Mouse (Mus musculus): ENCODE results near the gene Maml2.

Maml2 gene

DNA sequence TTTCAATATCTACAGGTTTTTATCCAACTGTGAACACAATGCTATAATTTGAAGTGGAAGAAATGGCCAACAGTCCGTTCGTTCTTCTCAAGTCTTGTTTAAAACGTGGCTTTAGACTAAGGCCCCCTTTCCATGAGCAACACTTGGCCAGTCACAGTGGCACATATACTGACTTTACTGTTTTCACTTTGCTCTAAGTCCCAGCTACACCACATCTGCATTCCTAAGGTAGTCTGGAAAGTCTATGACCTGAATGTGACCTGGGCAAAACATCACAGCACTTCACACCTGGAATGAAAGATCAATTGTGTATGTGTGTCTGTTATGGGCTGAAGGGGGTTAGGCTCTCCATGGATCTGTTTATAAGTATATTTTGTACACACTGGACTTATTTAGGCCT, 151.0 kb downstream of the Maml2 start:
- DNase-seq: no peak

DNA sequence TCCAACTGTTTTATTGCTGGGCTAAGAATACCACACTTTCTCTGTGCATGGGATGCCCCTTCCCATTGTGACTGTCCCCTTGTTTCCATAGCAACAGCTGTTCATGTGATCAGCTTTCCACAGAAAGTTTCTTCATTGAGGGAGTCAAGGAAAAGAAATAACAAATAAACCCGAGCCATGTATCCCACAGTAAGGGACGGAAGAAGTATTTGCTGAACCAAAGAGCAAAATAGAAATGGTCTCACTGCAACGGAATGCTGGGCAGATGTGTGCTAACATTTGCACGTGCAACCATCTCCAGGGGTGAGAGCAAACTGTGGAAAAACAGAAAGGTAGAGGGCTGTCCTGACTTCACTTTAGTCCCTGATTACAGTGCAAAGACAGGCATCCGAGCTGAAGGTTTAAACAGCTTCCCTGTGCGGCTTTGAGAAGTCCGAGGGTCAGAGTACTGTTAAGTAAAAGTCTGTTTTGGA, 156.9 kb downstream of the Maml2 start:
- no peak for DNase-seq

DNA sequence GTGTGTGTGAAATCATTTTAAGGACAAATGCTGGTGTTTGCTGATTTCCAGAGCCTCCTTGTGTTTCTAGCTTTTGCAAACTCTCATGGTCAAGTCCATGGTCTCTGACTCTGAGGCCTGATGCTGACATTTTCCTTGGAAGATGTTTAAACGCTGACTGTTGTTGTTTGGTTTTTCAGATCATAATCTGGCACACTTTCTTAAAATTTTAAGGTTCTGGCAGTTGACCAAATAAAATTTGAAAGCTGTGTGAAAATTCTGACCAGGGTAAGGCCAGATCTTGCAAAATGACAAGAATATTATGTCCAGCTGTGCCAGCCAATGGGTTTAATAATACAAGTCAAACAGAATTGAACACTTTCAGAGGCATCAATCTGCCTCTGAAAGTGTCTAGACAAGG, 157.5 kb downstream of the Maml2 start:
- DNase-seq: no peak

DNA sequence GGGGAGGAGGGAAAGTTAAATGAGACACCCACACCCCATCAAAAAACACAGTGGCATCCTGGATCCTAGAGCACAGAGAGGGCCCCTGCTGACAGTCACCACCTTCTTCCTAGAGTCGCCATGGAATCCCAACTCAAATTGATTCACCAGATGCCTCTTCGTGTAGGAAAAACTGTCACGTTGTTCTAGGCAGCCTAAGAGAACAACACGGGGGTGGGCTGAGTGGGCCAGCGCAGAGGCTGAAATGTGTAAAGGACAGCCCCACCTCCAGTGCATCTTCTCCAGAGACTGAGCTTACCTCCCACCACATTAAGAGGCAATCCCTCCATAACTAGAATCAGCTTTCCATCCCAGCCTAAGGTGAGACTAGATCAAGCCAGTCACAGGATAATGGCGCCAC, 160.0 kb downstream of the Maml2 start:
- no peak for DNase-seq

DNA sequence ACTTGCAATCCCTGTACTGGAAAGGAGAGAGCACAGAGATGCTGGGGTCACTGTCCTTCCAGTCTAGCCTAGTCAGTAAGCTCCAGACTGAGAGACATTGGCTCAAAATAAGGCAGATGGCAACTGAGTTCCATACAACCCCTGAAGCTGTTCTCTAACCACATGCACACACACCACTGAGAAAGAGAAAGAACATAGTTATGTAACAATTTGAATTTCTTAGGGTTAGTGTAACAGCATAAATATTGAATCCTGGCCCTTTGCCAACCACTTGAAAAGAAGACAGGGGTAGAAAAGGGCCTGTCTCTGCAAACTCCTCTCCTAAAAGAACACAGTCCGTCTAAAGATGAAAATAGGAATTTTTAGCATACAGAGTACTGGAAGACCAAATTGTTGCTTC, 161.6 kb downstream of the Maml2 start:
- DNase-seq: no peak

DNA sequence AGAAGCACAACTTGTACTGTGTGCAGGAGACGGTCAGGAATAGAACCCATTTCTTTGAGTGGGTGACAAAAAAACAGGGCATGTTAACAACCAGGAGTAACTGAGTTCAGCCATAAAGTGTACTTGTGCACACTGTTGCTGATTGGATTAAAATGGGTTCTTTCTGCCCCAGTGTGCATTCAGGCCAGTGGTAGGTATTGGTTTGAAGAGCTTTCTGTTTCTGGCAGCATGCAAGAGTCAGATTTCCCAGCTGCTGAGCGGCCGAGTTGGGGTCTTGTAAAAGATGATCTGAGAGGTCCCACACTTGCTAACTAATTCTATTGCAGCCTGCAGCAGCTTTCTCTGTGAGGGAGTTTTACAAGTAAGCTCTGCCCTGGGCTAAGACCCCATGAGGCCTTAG, 162.3 kb downstream of the Maml2 start:
- DNase-seq: no peak

DNA sequence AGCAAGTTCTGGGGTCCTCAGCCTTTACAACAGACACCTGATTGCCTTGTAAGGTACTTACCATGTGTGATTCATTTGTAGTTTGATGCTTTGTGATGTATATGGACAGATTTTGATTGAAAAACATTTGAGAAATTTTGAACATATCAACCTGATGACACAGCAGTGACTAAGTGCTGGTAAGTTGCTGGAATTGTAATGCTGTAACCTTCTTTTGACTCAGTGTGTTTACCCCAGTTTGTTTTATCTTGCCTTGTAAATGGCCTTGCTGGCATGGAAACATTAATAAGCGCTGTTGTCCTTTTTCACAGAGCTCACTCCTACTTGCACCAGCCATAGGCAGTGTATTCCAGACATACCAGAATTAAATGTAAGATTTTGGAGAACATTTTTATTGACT, 163.2 kb downstream of the Maml2 start:
- DNase-seq: no peak

DNA sequence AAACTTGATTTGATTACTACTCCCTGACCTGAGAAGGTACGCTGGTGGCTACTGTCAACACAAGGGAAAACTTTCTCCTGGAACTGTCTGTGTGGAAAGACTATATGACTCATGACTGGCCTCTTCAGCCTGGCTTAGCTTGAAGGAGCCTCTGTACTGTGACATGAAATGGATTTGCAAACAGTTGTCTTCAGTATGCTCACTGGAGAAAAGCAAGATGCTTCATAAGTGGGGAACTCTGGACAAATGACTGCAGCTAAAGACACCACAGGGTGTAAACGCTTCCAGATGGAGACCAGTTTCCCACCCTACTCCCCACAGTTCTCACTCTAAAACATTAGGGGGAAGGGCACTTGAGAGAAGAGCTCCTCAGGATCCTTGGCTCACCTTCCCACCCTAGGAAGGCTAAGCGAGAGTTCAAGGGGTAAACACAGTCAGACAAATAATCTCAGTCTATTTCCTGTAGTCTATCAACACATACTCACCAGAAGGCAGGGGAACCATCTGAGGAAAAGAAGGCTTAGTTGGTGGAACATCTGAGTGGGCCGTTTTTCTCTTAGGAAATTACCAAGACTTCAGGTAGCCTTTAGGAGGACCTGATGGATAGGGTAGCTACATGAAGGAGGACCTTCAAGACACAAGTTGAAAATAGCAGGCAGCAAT, 167.7 kb downstream of the Maml2 start:
- DNase-seq: no peak

DNA sequence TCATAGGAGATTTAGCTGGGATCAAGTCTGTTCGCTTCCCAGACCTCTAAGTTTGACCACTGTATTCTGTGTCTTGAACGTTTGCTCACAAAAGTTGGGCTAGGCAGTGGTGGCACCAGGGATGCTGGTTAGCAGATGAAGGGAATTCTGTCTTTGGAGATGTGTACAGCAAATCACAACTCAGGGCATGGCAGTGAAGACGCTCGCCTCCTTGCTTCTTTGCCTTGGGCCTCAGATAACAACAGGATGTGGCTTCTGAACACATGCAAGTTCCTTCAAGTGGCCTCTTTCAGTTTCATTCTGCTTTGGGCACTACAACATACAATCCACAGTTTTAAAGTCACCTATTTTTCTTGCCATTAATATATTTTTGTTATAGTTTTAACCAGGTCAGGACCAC, 168.6 kb downstream of the Maml2 start:
- DNase-seq: no peak

DNA sequence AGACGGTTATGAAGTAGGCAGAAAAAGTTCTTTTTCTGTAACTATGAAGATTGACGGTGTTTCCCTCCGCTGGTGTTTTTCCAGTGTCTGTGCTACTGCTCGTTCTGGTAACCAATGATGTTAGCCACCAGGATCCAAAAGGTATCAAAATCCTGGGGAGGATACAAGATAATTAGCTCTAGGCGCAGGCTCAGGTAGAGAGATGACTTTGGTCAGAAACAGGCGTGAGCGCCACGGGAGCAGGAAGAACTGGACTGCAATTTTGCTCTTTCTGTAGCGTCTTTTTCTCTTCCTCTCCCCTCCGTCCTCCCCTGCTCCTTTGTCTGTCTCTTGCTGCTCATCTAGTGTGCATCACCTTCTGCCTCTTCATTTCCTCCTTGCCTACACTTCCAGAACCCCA, 169.1 kb downstream of the Maml2 start:
- DNase-seq: no peak

DNA sequence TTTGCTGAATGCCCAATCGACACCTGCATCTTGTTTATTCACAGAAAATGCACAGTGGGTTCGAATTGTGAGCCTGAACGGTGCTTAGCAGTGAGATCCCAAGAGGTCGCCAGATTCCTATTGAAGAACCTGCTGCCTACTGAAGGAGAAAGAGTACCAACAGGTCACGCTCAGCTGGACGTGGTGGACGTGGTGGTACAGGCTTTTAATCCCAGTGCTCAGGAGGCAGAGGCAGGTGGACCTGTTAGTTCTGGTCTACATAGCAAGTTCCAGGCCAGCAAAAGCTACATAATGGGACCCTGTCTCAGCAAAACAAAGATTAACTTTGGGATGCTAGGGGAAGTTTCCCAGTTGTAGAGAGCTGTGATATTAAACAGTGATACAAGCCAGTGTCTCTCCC, 170.0 kb downstream of the Maml2 start:
- no peak for DNase-seq

DNA sequence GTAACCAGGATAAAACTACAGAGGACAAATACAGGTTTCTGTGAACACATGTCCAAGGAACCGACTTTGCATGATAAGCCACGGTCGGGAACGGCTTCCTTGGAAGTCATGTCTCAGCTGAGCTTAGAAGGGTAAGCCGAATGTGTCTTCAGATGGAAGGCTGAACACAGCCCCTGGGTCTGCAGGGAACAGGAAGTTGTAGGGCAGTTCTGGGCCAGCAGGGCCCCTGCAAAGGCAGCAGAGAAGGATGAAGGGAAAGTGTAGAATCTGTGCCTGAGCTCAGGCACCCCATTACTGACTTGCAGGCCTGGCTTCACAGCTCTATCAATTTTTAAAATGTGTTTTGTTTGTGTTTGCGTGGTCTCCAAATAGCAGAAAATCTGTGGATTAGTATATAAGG, 171.0 kb downstream of the Maml2 start:
- DNase-seq: no peak

DNA sequence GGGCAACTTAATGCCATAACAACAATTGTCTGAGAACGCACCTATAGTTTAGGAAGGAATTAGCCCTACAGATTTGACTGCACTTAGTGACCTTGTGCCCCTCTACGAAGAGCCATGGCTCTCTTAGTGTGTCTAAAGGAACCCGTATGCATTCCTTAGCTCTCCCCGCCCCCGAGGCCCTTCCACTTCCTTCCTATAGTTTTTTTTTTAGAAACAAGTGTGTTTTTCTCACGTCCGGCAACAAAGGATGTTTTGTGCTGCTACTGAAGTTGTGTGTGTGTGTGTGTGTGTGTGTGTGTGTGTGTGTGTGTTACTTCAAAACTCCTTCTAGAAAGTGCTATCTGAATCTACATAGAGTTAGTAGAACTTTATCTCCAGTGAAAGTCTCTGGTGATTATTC, 172.3 kb downstream of the Maml2 start:
- no peak for DNase-seq

DNA sequence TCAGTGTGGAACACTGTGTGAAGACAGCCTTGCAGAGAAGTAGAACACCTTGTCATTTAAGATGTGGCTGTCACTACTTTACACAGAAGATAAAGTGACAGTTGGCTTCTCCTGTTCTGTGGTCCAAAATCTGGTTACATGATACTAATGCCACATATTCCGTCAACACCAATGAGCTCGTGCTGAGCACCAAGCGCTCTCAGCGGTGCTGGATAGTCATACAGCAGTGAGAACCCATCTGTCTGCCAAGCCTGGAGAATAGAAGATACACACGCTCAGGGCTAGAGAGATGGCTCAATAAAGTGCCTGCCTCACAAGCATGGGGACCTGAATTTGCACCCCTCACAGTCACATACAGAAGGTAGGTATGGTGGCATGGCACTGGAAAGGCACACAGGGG, 177.2 kb downstream of the Maml2 start:
- DNase-seq: peak; percentile 60

DNA sequence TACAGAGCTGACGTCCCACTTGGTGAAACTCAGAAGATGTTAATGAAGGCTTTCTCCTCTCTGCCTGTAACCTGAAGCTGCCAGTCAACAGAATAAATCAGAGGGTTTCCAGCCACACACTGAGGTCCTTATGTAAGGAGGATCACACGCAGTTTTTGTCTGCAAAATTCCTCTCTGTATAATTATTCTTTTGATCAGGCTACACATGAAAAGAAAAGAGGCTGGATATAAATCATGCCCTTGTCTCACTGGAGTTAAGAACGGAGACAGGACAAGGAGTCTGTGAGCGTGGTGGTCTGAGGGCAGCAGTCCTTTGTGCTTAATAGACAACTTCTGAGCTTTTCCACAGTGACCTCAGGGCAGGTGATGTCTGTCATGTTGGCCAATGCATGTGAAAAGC, 181.5 kb downstream of the Maml2 start:
- no peak for DNase-seq

DNA sequence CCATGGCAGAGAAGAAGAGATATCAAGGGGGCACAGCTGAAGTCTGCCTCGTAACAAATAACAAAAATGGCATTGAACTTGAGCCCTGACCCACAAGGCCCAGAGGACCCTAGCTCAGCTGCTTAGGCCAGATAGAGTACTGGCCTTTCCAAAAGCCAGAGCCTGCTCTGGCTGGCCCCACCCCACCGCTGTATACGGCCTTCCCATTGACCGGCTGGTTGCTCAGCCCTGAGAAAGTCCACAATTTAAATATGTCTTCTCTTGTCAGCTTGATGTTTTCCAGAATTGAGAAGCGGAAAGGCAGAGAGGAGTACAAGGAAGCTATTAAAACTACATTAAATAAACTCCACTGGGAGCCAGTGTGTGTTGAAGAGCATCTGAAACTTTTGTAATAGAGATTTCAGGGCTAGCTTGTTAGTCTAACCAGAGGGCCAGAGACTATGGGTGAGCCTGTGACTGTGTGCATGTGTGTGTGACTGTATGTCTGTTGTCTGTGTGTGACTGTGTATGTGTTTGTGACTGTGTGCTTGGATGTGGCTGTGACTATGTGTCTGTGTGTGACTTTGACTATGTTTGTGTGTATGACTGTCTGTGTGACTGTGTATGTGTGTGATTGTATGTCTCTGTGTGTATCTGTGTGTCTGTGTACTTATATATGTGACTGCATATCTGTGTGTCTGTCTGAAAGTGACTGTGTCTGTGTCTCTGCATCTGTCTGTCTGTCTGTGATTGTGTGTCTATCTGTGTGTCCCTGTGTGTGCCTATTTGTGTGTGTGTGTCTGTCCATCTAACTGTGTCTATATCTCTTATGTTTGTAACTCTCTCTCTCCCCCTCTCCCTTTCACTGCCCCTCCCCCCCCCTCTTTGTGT, 185.7 kb downstream of the Maml2 start:
- DNase-seq: no peak

DNA sequence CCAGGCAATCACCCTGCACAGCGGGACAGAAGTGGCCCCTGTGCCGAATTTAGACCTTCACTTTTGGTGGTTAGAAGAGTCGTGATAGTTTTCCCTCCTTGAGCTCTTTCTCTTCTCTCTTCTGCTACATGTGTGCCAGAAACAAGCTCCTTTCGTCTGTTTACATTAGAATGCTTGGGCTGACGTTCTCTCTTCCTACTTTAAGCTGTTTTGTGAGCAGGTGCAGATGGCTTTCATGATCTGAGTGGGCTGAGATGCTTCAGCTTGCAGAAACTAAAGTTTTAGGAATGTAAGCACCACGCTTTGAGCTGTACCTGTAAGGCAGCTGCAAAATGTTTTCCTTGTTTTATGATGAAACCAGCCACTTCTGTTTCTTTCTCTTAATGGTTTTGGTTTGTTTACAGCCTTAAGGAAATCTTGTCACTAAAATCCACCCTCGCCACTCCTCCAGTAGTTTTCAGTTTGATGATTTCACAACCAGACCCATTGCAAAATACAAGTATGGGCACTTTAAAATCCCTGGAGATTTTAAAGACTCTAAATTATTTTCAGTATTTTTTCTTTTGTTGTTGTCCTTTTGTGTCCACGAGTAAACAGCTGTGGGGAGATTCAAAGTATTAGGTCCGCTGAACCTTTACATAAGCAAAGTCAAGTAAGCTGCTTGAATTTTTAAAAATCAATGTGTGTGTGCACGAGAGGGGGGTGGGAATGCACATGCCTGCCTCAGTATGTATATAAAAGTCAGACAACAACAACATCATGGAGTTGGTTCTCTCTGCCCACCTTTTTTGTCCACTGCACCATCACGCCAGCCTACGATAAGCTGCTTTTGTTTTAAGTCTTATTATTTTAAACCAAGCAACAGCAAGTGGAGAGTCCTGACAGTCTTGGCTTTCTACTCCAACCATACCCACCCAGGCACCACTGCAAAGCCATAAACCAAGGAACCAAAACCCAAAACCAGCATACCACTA, 186.8 kb downstream of the Maml2 start:
- no peak for DNase-seq

DNA sequence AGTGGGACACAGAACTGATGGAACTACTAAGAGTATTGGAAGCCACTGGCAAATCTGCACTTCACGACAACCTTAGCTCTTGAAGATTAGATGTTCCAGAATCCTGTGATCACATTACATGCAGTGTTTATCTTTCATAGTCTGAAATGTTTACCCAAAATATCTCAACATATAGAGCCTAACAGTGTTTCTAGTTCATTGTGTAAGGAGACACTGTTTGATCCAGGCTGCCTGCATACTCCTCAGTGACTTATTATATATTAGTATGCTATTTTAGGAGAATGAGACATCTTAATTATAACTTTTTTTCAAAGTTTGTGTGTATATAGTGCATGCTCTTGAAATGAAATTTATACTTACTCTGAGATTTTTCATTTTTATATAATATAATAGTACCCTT, 188.2 kb downstream of the Maml2 start:
- DNase-seq: no peak

DNA sequence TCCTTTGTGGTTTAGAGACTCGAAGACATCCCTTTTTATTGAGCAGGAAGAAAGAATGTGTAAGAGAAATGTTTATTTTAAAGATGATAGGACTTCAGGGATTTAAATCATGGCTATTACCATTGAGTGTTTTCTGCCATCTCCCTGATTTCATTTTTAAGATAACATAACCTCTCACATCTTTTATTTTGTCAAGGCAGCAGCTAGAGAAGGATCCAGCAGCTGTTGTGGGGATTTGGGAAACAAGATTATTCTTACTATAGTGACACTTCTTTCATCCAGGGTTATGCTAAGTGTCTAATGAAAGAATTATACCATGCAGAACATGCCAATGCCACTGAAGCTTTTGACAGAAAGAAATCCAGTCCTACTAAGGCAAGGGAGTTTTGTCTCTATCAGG, 193.3 kb downstream of the Maml2 start:
- DNase-seq: no peak

DNA sequence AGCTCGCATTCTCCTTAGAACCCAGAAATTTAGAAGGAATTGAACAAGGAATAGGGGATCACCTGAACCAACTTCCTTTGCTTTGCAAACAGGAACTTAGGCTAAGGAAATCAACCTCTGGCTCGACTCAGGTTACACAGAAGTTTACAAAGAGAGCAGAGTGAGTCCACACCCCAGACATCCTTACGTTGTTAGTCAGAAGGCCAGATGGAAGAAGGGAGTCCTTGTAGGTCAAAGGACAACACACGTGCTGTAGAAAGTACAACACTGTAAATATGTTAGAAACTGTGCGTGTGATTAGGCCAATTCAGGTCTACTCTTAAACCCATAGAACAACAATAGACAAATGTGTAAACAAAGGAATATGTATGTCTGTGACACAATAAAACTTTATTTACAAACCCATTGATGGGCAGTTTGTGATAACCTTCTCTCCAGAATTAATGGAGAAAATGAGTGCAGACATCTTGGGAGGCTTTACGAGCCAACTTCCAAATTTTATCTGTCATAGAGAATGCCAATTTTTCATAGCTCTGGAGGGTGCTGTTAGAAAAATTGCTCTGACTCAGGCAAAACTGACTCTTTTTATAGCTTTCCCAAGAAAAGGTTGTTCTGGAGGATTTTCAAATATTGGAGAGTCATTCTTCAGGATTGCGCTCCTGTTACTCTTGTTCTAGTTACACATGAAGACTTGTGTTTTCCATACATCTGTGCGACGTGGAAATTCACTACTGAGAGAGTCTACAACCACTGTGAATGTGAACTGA, 194.3 kb downstream of the Maml2 start:
- DNase-seq: no peak

DNA sequence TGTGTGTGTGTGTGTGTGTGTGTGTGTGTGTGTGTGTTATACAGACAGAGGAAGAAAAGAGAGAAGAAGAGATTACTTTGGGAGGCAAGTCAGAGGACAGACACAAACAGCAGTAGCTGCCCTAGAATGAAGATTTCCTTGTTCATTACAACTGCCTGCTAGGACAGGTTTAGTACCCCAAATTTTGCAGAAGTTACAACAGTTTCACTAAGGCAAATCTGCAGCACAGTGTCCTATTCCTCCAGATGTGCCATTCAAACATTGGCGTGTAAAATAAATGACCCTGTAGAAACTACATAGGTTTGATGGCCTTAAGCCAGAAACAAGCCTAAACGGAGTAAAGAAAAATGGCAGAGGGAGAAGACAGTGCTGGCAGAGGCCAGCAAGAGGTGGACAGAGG, 195.1 kb downstream of the Maml2 start:
- DNase-seq: no peak

DNA sequence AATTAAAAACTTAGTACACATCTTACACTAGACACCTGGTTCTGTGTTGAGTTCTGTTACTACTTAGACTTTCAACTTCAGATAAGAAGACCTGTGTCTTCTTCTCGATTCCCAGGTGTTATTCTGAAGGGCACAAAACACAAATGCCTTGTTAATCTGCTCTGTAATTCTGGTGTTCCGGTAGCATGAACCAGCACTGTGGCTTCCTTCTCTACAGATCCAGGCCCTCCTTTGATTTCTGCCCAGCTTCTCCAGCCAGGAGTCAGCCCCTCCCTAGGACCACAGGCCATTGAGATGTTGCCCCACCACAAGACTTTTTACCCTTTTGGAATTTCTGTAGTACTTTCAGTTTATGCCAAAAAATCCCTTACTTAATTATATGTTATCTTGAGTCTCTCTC, 196.0 kb downstream of the Maml2 start:
- no peak for DNase-seq

DNA sequence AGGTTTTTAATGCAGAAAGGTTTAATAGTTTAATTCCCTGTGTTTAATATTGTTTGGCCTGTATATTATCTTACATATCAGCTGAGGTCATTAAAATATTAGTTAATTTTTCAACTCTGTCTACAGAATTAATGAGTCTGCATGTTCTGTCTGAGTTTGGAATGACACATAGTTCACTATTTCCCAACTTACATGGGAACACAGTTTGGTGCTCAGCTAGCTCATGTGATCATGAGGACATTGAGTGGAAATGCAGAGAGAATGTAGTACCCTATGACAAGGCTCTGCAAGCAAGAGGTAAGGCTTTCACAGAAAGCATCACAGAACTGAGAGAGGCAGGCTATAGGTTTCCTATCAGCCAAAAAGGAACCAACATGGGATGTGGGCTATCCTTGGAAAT, 197.8 kb downstream of the Maml2 start:
- no peak for DNase-seq
